Mouse (Mus musculus) stomach, postnatal 0 days (tissue): Measurements from ENCODE around the gene Tob2.

Experiments
- CTCF ChIP-seq: IDR thresholded peaks from 2 replicates; pipeline ENCODE4 v1.5.1; 2016; ENCODE audit warnings: antibody characterized with exemption, low read depth, mild to moderate bottlenecking, moderate library complexity
- EP300 ChIP-seq: optimal IDR thresholded peaks from 2 replicates; pipeline ENCODE3; 2016; ENCODE audit warnings: antibody characterized with exemption

DNA sequence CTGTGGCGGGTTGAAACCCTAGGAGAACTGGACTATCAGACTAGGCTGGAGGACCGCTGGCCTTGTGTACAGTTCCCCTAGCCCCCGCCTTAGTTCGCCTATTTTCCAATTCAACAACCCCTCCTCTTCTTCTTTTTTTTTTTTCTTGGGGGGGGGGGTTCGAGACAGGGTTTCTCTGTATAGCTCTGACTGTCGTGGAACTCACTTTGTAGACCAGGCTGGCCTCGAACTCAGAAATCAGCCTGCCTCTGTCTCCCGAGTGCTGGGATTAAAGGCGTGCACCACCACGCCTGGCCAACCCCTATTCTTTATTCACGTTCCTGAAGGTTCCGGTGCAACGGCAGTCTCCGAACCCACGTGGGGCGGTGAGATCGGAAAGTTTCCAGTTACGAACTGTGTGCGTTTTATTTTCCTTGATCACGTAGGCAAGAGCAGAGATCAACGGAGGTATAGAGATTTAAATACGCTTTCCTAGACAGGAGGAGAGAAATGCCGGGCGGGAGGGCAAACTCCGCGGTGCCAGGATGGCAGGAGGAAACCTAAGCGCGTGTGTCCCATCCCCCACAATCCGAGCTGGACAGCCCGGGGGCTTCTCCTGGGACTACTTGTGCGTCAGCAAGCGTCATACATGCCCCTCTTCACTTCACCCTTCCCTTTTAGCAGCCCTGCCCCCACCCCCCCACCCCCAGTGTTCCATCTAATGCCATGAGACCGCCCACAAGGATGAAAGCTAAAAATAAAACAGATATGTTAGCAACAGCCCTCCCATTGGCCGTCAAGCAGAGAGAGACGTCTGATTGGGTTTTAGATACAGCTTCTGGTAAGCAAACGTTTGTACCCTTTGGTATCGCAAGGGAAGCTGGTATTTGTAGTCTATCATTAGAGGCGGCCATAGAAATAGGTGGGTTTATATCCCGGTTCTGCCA is 997 bp upstream of the Tob2 start:
- peak; percentile 79 for TF ChIP-seq EP300
- TF ChIP-seq CTCF: no peak
